Mouse (Mus musculus) midbrain, embryonic 10.5 days (tissue): Measurements from ENCODE around the gene Nptx1. TPM values are rescaled to one million over a fixed set of nuclear protein-coding genes. Genes with fewer than 3 reads are reported as not detected.

Experiments
- DNase-seq: peaks from one replicate; pipeline ENCODE4 v3.0.0-alpha.2; 2017; ENCODE audit warnings: low spot score
- H3K27ac ChIP-seq: fragments of 300-500 bp; sonication (generic); replicated peaks from 2 replicates; pipeline ENCODE4 v1.5.1; 2016; ENCODE audit warnings: mild to moderate bottlenecking
- H3K27me3 ChIP-seq: fragments of 300-500 bp; sonication (generic); 2 replicates; pipeline ENCODE4 v1.6.1; 2016; ENCODE audit warnings: low read depth, mild to moderate bottlenecking; ENCODE audit not compliant: poor library complexity, severe bottlenecking
- H3K36me3 ChIP-seq: fragments of 300-500 bp; sonication (generic); 2 replicates; pipeline ENCODE4 v1.6.1; 2016; ENCODE audit warnings: mild to moderate bottlenecking, moderate library complexity
- H3K4me1 ChIP-seq: fragments of 300-500 bp; sonication (generic); 2 replicates; pipeline ENCODE4 v1.6.1; 2016
- H3K4me3 ChIP-seq: fragments of 300-500 bp; sonication (generic); 2 replicates; pipeline ENCODE4 v1.5.1; 2016; ENCODE audit warnings: mild to moderate bottlenecking, moderate library complexity
- H3K9me3 ChIP-seq: fragments of 300-500 bp; sonication (generic); replicated peaks from 2 replicates; pipeline ENCODE4 v1.6.1; 2016; ENCODE audit warnings: mild to moderate bottlenecking
- WGBS: fragments of 180-500 bp; shearing (Covaris S2); methylation state at CpG from one replicate; pipeline ENCODE4 v1.1.7; 2016; 5-methylcytosine and 5-hydroxymethylcytosine counted together
- polyA plus RNA-seq: library from polyadenylated mRNA; unstranded; fragments of >200 nt; fragmentation: Nextera tagmentation; extraction: Ambion mirVana; gene quantifications from 2 replicates; pipeline ENCODE4 v1.2.1, GENCODE M21; 2016

Gene Nptx1
- 1.1 and 1.6 TPM in 2 replicates for polyA plus RNA-seq

- H3K27me3 ChIP-seq: peaks cover 100% of the 10 kb centered on the region
- H3K27ac ChIP-seq: peak within 1 kb of the TSS; percentile 78
- peaks cover 59% of the 10 kb centered on the region for H3K4me1 ChIP-seq
- no peaks in the 10 kb centered on the region for H3K36me3 ChIP-seq
- H3K9me3 ChIP-seq: no peaks in the 10 kb centered on the region
- DNase-seq: peak; percentile 65
- peak within 1 kb of the TSS; percentile 72 for H3K4me3 ChIP-seq
- WGBS: under 1% methylated on average over 90 of the region's 90 CpGs
Measured at GRCm38 (mm10) chr11:119547183-119547921, at the start of gene Nptx1. Gene Nptx1, minus strand, starts transcription at chr11:119547753.

GRCm38 (mm10) chr11:119593966-119594365 lies 46.4 kb upstream of the Nptx1 start:
- Histone ChIP-seq H3K9me3 (no peaks in the 10 kb centered on the region), H3K4me1 (peaks cover 18% of the 10 kb centered on the region), H3K36me3 (no peaks in the 10 kb centered on the region), H3K27me3 (0 out of 2 replicates have a peak, but pooled peaks cover 10% of the 10 kb centered on the region), H3K27ac (no peak overlapping the region), H3K4me3 (no peak overlapping the region)
- DNase-seq: no peak
- 39% methylated on average over 3 of the region's 3 CpGs for WGBS

GRCm38 (mm10) chr11:119589242-119589641 lies 41.7 kb upstream of the Nptx1 start:
- Histone ChIP-seq H3K9me3 (no peaks in the 10 kb centered on the region), H3K4me1 (peaks cover 20% of the 10 kb centered on the region), H3K27me3 (0 out of 2 replicates have a peak, but pooled peaks cover 10% of the 10 kb centered on the region), H3K36me3 (no peaks in the 10 kb centered on the region), H3K4me3 (no peak overlapping the region), H3K27ac (no peak overlapping the region)
- 89% methylated on average over 7 of the region's 7 CpGs for WGBS
- no peak for DNase-seq

GRCm38 (mm10) chr11:119587112-119587511 lies 39.6 kb upstream of the Nptx1 start:
- Histone ChIP-seq H3K27ac (no peak overlapping the region), H3K4me3 (no peak overlapping the region), H3K9me3 (no peaks in the 10 kb centered on the region), H3K36me3 (no peaks in the 10 kb centered on the region), H3K4me1 (0 out of 2 replicates have a peak, but pooled peaks cover 5% of the 10 kb centered on the region), H3K27me3 (no peaks in the 10 kb centered on the region)
- no peak for DNase-seq
- 79% methylated on average over 5 of the region's 5 CpGs for WGBS

- H3K4me1 ChIP-seq: 0 out of 2 replicates have a peak, but pooled peaks cover 5% of the 10 kb centered on the region
- DNase-seq: no peak
- no peak overlapping the region for H3K4me3 ChIP-seq
- H3K36me3 ChIP-seq: no peaks in the 10 kb centered on the region
- WGBS: 89% methylated on average over 4 of the region's 4 CpGs
- no peak overlapping the region for H3K27ac ChIP-seq
- no peaks in the 10 kb centered on the region for H3K9me3 ChIP-seq
- no peaks in the 10 kb centered on the region for H3K27me3 ChIP-seq
Measured at GRCm38 (mm10) chr11:119586511-119586910, 39.0 kb upstream of the Nptx1 start.

GRCm38 (mm10) chr11:119577721-119578120 lies 30.2 kb upstream of the Nptx1 start:
- H3K36me3 ChIP-seq: no peaks in the 10 kb centered on the region
- no peaks in the 10 kb centered on the region for H3K9me3 ChIP-seq
- WGBS: 90% methylated on average over 2 of the region's 2 CpGs
- H3K27ac ChIP-seq: no peak overlapping the region
- no peak for DNase-seq
- H3K27me3 ChIP-seq: peaks cover 5% of the 10 kb centered on the region
- H3K4me3 ChIP-seq: no peak overlapping the region
- peaks cover 22% of the 10 kb centered on the region for H3K4me1 ChIP-seq

- no peak overlapping the region for H3K27ac ChIP-seq
- H3K4me3 ChIP-seq: no peak overlapping the region
- no peaks in the 10 kb centered on the region for H3K36me3 ChIP-seq
- peaks cover 29% of the 10 kb centered on the region for H3K4me1 ChIP-seq
- no peaks in the 10 kb centered on the region for H3K9me3 ChIP-seq
- H3K27me3 ChIP-seq: peaks cover 5% of the 10 kb centered on the region
- DNase-seq: no peak
- WGBS: 18% methylated on average over 4 of the region's 4 CpGs
Measured at GRCm38 (mm10) chr11:119576855-119577254, 29.3 kb upstream of the Nptx1 start.

GRCm38 (mm10) chr11:119572316-119573010 lies 24.9 kb upstream of the Nptx1 start:
- Histone ChIP-seq H3K27ac (peak overlapping the region; percentile 76), H3K4me1 (peaks cover 29% of the 10 kb centered on the region)
- WGBS: 48% methylated on average over 15 of the region's 15 CpGs

GRCm38 (mm10) chr11:119566188-119566587 lies 18.6 kb upstream of the Nptx1 start:
- Histone ChIP-seq H3K27me3 (peaks cover 58% of the 10 kb centered on the region), H3K27ac (no peak overlapping the region), H3K36me3 (no peaks in the 10 kb centered on the region), H3K9me3 (no peaks in the 10 kb centered on the region), H3K4me3 (no peak overlapping the region), H3K4me1 (peaks cover 27% of the 10 kb centered on the region)
- 62% methylated on average over 5 of the region's 5 CpGs for WGBS
- no peak for DNase-seq

More at GRCm38 (mm10) chr11:119572316-119573010, 24.9 kb upstream of the Nptx1 start:
- H3K27me3 ChIP-seq: peaks cover 19% of the 10 kb centered on the region
- no peaks in the 10 kb centered on the region for H3K9me3 ChIP-seq
- no peak for DNase-seq
- H3K36me3 ChIP-seq: no peaks in the 10 kb centered on the region
- no peak overlapping the region for H3K4me3 ChIP-seq

GRCm38 (mm10) chr11:119565684-119566083 lies 18.1 kb upstream of the Nptx1 start:
- no peaks in the 10 kb centered on the region for H3K9me3 ChIP-seq
- no peaks in the 10 kb centered on the region for H3K36me3 ChIP-seq
- WGBS: 49% methylated on average over 10 of the region's 10 CpGs
- H3K4me1 ChIP-seq: peaks cover 27% of the 10 kb centered on the region
- H3K4me3 ChIP-seq: no peak overlapping the region
- DNase-seq: no peak
- H3K27ac ChIP-seq: 0 out of 2 replicates have a peak overlapping the region, but pooled peaks have one; percentile 13
- peaks cover 61% of the 10 kb centered on the region for H3K27me3 ChIP-seq

GRCm38 (mm10) chr11:119565021-119565420 lies 17.5 kb upstream of the Nptx1 start:
- Histone ChIP-seq H3K4me1 (peaks cover 28% of the 10 kb centered on the region), H3K36me3 (no peaks in the 10 kb centered on the region), H3K9me3 (no peaks in the 10 kb centered on the region), H3K4me3 (no peak overlapping the region), H3K27me3 (peaks cover 62% of the 10 kb centered on the region), H3K27ac (0 out of 2 replicates have a peak overlapping the region, but pooled peaks have one; percentile 13)
- no peak for DNase-seq
- WGBS: 69% methylated on average over 7 of the region's 7 CpGs

GRCm38 (mm10) chr11:119564383-119564782 lies 16.8 kb upstream of the Nptx1 start:
- Histone ChIP-seq H3K36me3 (no peaks in the 10 kb centered on the region), H3K9me3 (no peaks in the 10 kb centered on the region), H3K27me3 (peaks cover 66% of the 10 kb centered on the region), H3K27ac (no peak overlapping the region), H3K4me1 (peaks cover 34% of the 10 kb centered on the region), H3K4me3 (no peak overlapping the region)
- WGBS: 92% methylated on average over 10 of the region's 10 CpGs
- no peak for DNase-seq

- Histone ChIP-seq H3K27ac (no peak overlapping the region; the same call in 1 of the 2 replicates), H3K4me1 (peaks cover 46% of the 10 kb centered on the region), H3K9me3 (no peaks in the 10 kb centered on the region), H3K36me3 (no peaks in the 10 kb centered on the region), H3K4me3 (no peak overlapping the region), H3K27me3 (peaks cover 78% of the 10 kb centered on the region)
- DNase-seq: no peak
- WGBS: 81% methylated on average over 9 of the region's 9 CpGs
Measured at GRCm38 (mm10) chr11:119563166-119563565, 15.6 kb upstream of the Nptx1 start.
